Mouse (Mus musculus) hindbrain, embryonic 15.5 days (tissue): ENCODE results near the gene Mtnr1b. TPM values are rescaled to one million over a fixed set of nuclear protein-coding genes. Genes with fewer than 3 reads are reported as not detected.
"Not testable (repeated sequence)": the region's sequence is repeated elsewhere in the genome, so short reads cannot be mapped to it uniquely, and the experiment has no call there.

Experiments
- ATAC-seq: fragments of 200-750 bp; cut with Nextera tagmentation; 2 replicates; pipeline ENCODE4 v1.8.0; 2017; ENCODE audit warnings: low read depth, moderate number of reproducible peaks, moderate TSS enrichment; ENCODE audit not compliant: low FRiP score
- H3K27ac ChIP-seq: fragments of 300-500 bp; sonication (generic); replicated peaks from 2 replicates; pipeline ENCODE4 v1.5.1; 2015; ENCODE audit warnings: mild to moderate bottlenecking, inconsistent platforms
- H3K27me3 ChIP-seq: fragments of 300-500 bp; sonication (generic); 2 replicates; pipeline ENCODE4 v1.6.1; 2015; ENCODE audit warnings: control low read depth, inconsistent platforms
- H3K36me3 ChIP-seq: fragments of 300-500 bp; sonication (generic); 2 replicates; pipeline ENCODE4 v1.6.1; 2015; ENCODE audit warnings: control low read depth, inconsistent platforms
- H3K4me1 ChIP-seq: fragments of 300-500 bp; sonication (generic); replicated peaks from 2 replicates; pipeline ENCODE4 v1.6.1; 2015; ENCODE audit warnings: control low read depth, inconsistent platforms
- H3K4me2 ChIP-seq: fragments of 300-500 bp; sonication (generic); 2 replicates; pipeline ENCODE4 v1.6.1; 2015; ENCODE audit warnings: moderate library complexity, mild to moderate bottlenecking, inconsistent platforms
- H3K4me3 ChIP-seq: fragments of 300-500 bp; sonication (generic); 2 replicates; pipeline ENCODE4 v1.5.1; 2015; ENCODE audit warnings: mild to moderate bottlenecking, inconsistent platforms
- H3K9ac ChIP-seq: fragments of 300-500 bp; sonication (generic); 2 replicates; pipeline ENCODE4 v1.6.1; 2015; ENCODE audit warnings: inconsistent platforms
- H3K9me3 ChIP-seq: fragments of 300-500 bp; sonication (generic); 2 replicates; pipeline ENCODE4 v1.6.1; 2016; ENCODE audit warnings: control low read depth, inconsistent platforms
- WGBS: fragments of 180-500 bp; shearing (Covaris S2); methylation state at CpG from one replicate; pipeline ENCODE4 v1.1.7; 2015; 5-methylcytosine and 5-hydroxymethylcytosine counted together
- polyA plus RNA-seq: library from polyadenylated mRNA; unstranded; fragments of >200 nt; fragmentation: Nextera tagmentation; extraction: Ambion mirVana; gene quantifications from 2 replicates; pipeline ENCODE4 v1.2.1, GENCODE M21; 2015

Mtnr1b gene
- polyA plus RNA-seq, 1 experiment from 2014 or later, result not detected

DNA sequence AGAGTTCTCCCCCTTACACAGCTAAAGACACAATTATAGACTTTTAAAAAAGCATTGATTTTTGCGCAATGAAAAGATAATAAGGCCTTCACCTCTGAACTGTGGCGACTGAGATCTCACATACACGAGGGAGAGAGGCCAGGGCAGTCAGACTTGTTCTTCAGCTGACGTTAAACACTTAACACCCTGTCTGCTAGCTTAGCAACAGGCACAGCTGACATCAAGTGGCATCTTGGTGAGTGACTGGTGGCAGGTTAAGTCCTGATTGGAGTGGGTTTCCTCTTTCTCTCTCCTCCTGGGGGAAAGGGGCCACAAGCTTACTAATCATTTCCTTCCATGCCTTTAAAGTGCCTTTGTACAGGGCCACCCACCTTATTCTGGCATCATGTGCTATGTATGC lies 4.3 kb downstream of the Mtnr1b start:
- no peaks in the 10 kb centered on the region for H3K4me1 ChIP-seq
- H3K9me3 ChIP-seq, result no peaks in the 10 kb centered on the region
- H3K27ac ChIP-seq, result no peak overlapping the region
- H3K27me3 ChIP-seq, result peaks cover 2% of the 10 kb centered on the region; the same call in 1 of the 2 replicates
- H3K4me2 ChIP-seq, result no peak overlapping the region
- no peak for ATAC-seq
- H3K4me3 ChIP-seq, result no peak overlapping the region
- no peaks in the 10 kb centered on the region for H3K36me3 ChIP-seq
- 75% methylated on average over 4 of the region's 4 CpGs for WGBS
- no peak overlapping the region for H3K9ac ChIP-seq

DNA sequence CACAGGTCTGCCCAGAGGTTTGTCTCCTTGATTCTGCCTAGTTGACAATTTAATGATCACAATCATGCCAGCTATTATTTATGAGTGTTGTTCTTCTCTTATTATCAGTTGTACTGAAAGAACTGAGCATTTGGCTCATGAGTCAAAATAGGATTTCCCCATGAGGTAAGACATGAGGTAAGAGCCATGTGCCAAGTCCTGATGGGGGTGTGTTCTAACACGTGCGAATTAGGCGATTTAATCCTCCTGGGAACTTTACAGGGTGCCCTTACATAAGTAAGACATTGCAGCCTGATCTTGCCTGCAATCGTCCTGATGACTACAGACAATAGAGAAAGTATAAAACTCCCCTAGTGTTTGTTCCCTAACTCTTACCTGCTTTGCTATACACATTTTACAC lies 4.9 kb downstream of the Mtnr1b start:
- Histone ChIP-seq H3K36me3 (no peaks in the 10 kb centered on the region), H3K27me3 (peaks cover 2% of the 10 kb centered on the region; the same call in 1 of the 2 replicates), H3K4me2 (no peak overlapping the region), H3K9ac (no peak overlapping the region), H3K9me3 (no peaks in the 10 kb centered on the region), H3K27ac (no peak overlapping the region), H3K4me3 (no peak overlapping the region), H3K4me1 (no peaks in the 10 kb centered on the region)
- WGBS, result 72% methylated on average over 4 of the region's 4 CpGs
- no peak for ATAC-seq

DNA sequence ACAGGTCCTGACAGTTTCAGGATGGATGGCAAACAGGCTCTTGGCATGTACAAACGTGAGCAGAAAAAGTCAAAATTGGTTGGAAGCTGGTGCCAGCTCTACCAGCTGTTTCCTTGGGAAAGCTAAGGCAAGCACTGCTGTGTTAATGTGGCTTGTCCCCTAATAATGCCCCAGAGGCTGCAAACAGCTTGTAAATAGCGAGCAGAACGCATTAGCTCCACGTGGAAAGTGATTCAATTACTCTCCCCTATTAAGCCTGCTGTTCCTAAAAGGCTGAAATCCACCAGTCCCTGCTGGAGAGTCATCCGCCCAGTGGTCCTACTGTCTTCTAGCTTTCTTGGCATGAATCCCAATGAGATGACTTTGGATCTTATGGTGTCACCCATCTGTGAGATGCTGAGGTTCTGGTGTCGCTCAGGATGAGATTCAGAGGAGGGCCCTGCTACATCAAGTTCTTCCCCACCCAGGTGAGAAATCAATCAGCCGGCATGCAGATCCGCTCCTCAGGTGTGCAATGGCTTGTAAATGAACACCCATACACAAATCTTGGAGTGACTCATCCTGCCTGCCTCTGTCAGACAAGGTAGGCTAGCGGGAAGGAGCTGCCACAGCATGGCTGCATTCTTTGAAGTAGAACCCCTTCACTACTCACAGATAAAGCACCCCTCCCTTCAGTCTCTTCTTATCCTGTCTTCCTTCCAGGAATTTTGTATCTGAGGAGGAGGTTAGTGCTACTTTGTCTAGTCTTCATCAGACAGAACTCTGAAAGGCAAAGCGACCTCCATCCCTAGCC lies 7.9 kb downstream of the Mtnr1b start:
- no peaks in the 10 kb centered on the region for H3K36me3 ChIP-seq
- ATAC-seq, result peak; percentile 83
- 56% methylated on average over 10 of the region's 10 CpGs for WGBS

DNA sequence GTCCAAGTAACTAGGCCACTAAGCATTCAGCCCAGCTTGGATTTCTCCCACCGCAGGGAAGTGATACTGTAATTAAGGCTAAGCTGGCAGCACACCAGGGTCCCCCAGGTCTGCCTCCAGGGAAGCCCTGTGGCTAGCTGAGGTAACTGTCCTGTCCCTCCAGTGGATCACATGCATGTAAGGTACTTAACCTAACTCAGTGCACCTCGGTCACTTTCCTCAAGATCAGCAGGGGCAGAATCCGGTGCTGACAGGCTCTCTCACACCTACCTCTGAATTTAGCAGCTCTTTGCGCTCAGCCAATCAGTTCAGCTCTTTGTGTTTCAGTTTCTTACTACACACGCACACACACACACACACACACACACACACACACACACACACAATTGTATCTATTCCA lies 13.0 kb downstream of the Mtnr1b start:
- no peak for ATAC-seq
- H3K27ac ChIP-seq, result no peak overlapping the region
- no peaks in the 10 kb centered on the region for H3K9me3 ChIP-seq
- H3K36me3 ChIP-seq, result no peaks in the 10 kb centered on the region
- H3K27me3 ChIP-seq, result no peaks in the 10 kb centered on the region
- no peaks in the 10 kb centered on the region for H3K4me1 ChIP-seq
- WGBS, result 85% methylated on average over 5 of the region's 5 CpGs
- H3K9ac ChIP-seq, result no peak overlapping the region
- no peak overlapping the region for H3K4me2 ChIP-seq
- H3K4me3 ChIP-seq, result no peak overlapping the region

More for the DNA sequence above, 7.9 kb downstream of the Mtnr1b start:
- no peaks in the 10 kb centered on the region for H3K9me3 ChIP-seq
- H3K9ac ChIP-seq, result no peak overlapping the region
- no peak overlapping the region for H3K27ac ChIP-seq
- H3K4me3 ChIP-seq, result no peak overlapping the region
- H3K4me2 ChIP-seq, result no peak overlapping the region
- no peaks in the 10 kb centered on the region for H3K4me1 ChIP-seq
- no peaks in the 10 kb centered on the region for H3K27me3 ChIP-seq

DNA sequence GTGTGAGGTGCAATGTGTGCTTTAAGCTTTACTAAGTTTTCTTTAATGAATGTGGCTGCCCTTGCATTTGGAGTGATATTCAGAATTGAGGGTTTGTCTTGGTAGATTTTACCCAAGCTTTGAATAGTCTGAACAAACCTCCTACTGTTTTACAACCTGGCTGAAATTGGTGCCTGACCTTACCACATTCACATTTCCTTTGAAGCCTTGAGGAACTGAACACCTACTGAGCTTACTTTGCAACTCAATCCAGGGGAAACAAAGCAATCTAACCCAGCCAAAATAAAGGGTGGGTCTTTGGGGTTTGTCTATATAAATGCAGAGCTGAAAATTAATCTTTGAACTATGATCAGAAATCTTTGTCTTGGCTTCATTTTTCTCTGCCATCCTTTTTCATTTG lies 23.6 kb downstream of the Mtnr1b start:
- no peaks in the 10 kb centered on the region for H3K9me3 ChIP-seq
- no peak overlapping the region for H3K4me3 ChIP-seq
- no peak overlapping the region for H3K27ac ChIP-seq
- H3K4me2 ChIP-seq, result no peak overlapping the region
- no peak overlapping the region for H3K9ac ChIP-seq
- H3K4me1 ChIP-seq, result no peaks in the 10 kb centered on the region
- no peaks in the 10 kb centered on the region for H3K27me3 ChIP-seq
- no peak for ATAC-seq
- no peaks in the 10 kb centered on the region for H3K36me3 ChIP-seq

DNA sequence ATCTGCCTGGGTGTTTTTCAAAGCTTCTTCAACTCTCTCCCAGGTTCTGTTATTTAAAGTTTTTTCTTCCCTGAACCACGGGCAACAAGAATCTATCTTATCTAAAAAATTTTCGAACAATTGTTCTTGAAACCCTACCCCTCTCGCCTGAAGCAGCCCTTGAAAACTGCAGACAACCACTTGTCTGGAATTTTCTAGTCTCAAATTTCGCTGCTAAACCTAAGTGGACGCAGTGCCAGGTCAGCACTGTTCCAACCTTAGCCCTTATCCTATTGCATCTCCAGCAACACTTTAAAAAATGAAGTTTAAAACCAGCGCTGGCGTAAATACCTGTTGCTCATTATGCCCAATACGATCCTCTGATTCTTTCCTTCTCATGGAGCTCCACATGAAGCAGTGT lies 29.0 kb downstream of the Mtnr1b start:
- no peaks in the 10 kb centered on the region for H3K4me1 ChIP-seq
- no peak overlapping the region for H3K27ac ChIP-seq
- H3K27me3 ChIP-seq, result no peaks in the 10 kb centered on the region
- H3K36me3 ChIP-seq, result no peaks in the 10 kb centered on the region
- no peak overlapping the region for H3K4me3 ChIP-seq
- no peaks in the 10 kb centered on the region for H3K9me3 ChIP-seq
- no peak for ATAC-seq
- no peak overlapping the region for H3K4me2 ChIP-seq
- no peak overlapping the region for H3K9ac ChIP-seq
- WGBS, result 90% methylated on average over 8 of the region's 8 CpGs

DNA sequence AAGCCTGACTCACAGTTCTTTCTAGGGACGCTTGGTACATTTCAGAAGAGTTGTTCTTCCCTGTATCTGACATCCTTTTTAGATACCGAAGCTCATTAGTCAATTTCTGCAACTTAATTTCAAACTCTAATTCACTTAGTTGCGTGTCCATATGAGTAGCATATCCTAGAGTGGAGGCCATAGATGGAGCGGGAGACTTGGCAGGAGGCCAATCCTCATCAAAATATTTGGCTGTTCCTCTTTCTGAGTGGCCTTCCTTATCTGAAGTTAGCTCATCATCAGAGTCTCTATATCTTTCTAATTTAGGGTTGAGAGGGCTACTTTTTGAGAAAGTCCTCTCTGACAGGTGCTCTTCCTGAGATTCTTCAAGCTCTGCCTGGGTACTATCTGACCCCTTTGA lies 29.4 kb downstream of the Mtnr1b start:
- not testable (repeated sequence) for H3K36me3 ChIP-seq, ATAC-seq, H3K27me3 ChIP-seq, H3K4me3 ChIP-seq, H3K9me3 ChIP-seq, H3K27ac ChIP-seq, H3K9ac ChIP-seq, H3K4me1 ChIP-seq, H3K4me2 ChIP-seq
- 80% methylated on average over 4 of the region's 4 CpGs for WGBS

DNA sequence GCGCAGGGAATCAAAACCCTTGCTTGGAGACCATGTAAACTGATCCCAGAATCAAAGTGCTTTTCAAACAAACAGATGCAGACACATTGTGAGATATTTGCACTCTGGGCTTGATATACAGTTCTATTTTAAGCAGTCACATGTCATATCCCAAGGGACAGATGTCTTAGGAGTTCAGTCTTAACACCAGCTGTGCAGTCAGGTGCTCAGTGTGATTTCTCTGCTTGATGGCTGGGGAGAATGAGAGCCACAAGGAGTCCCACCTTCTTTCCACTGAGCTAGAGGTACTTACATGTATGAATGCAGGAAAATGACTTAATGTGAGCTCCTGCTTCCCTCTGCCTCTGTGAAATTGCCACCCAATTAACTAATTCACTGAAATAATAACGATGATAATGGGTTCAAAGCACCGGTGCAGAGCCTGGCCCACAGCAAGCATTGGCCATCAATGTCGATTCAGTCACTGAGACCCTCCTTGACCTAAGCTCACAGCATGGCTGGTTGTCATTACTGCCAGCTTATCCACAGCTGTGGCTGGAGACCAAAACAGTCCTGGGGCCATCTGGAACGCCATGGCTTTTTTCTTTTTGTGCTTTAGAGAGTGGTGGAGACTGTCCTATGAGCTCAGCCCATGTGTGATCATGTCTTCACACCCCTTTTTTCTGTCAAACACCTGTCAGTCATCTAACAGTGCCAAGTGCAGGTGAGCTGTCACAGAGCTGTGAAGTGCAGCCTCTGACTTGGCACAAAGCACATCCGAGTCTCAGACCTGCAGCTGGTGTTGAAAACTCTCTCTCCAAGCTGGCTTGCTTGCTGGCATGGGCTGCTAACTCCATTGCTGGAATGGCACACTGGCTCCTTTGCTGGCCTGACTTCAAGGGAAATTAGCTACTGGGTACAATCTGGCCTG lies 61.1 kb downstream of the Mtnr1b start:
- H3K4me2 ChIP-seq, result no peak overlapping the region
- no peak overlapping the region for H3K9ac ChIP-seq
- H3K27me3 ChIP-seq, result no peaks in the 10 kb centered on the region
- peak overlapping the region; percentile 38; the same call in 1 of the 2 replicates for H3K27ac ChIP-seq
- H3K36me3 ChIP-seq, result no peaks in the 10 kb centered on the region
- peak; percentile 94 for ATAC-seq
- 53% methylated on average over 6 of the region's 6 CpGs for whole genome bisulfite sequencing
- no peak overlapping the region for H3K4me3 ChIP-seq
- peaks cover 10% of the 10 kb centered on the region for H3K4me1 ChIP-seq
- H3K9me3 ChIP-seq, result no peaks in the 10 kb centered on the region

DNA sequence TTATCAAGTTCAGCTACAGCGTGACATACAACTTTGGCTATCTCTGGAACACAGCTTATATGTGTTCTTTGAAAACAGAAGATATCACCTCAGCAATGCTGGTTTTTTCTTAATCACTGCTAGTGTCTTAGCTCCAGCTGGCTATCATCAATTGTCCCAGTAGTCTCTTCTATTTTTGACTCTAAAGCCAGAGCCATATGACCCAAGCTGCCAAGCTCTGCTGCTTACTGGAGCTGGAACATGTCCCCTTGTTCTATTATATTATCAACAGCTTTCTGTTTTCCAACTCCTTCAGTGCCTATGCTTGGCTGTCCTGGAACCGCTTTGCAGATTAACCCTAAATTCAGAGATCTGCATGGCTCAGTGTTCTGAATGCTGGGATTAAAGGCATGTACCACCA lies 70.1 kb downstream of the Mtnr1b start:
- 82% methylated on average over 2 of the region's 2 CpGs for WGBS
- Histone ChIP-seq H3K4me3 (no peak overlapping the region), H3K4me2 (no peak overlapping the region), H3K9me3 (no peaks in the 10 kb centered on the region), H3K9ac (no peak overlapping the region), H3K4me1 (no peaks in the 10 kb centered on the region), H3K27ac (no peak overlapping the region), H3K27me3 (no peaks in the 10 kb centered on the region), H3K36me3 (no peaks in the 10 kb centered on the region)
- ATAC-seq, result no peak

DNA sequence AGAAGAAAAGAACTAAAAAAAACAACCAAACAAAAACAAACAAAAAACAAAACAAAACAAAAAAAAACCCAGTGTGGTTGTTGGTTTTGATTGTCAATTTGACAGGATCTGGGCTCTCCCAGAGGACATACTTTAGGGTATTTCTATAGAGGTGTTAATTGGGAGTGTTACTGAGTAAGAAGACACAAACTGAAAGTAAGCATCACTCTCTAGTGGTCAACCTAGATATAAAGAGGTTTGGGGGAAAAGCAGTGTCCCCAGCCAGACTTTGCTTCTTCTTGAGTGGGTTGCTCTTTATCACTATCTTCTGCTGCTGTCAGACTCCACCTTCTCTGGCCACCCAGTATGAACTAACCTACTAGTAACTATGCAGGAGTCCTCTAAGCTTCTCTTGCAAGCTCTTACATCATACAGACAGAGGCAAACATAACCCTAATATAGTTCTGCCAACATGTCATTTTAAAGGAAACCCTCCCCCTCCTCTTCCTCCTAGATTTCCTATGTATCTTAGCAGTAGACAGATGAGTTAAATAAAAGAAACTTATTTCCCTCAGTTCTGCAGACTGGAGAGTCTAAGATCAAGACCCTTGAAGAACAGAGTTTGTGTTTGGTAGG lies 71.8 kb downstream of the Mtnr1b start:
- Histone ChIP-seq H3K9ac (no peak overlapping the region), H3K4me3 (no peak overlapping the region), H3K4me1 (no peaks in the 10 kb centered on the region), H3K4me2 (no peak overlapping the region), H3K27me3 (no peaks in the 10 kb centered on the region), H3K36me3 (no peaks in the 10 kb centered on the region), H3K9me3 (no peaks in the 10 kb centered on the region), H3K27ac (no peak overlapping the region)
- ATAC-seq, result no peak

DNA sequence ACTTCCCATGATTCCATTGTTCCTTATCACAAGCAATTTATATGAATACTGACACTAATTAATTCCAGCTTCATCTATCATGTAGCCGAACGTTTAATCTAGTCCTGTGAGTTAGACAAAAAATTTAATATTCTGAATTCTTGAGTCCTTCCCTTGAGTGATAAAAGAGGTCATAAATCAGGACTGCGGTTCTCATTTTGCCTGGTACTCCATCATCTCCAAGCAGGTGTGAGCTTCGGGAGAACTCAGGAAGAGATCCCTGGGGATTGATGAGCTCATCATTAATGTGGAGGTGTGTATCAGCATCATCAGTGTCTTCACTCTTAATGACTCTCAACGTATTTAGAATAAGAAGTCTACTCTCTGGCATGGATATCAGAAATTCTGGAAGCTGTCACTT lies 74.0 kb downstream of the Mtnr1b start:
- H3K9ac ChIP-seq, result no peak overlapping the region
- peak; percentile 56; the same call in 1 of the 2 replicates for ATAC-seq
- no peak overlapping the region for H3K27ac ChIP-seq
- no peaks in the 10 kb centered on the region for H3K36me3 ChIP-seq
- WGBS, result 67% methylated on average over 5 of the region's 5 CpGs
- no peaks in the 10 kb centered on the region for H3K4me1 ChIP-seq
- H3K27me3 ChIP-seq, result no peaks in the 10 kb centered on the region
- no peaks in the 10 kb centered on the region for H3K9me3 ChIP-seq
- no peak overlapping the region for H3K4me2 ChIP-seq
- no peak overlapping the region for H3K4me3 ChIP-seq

DNA sequence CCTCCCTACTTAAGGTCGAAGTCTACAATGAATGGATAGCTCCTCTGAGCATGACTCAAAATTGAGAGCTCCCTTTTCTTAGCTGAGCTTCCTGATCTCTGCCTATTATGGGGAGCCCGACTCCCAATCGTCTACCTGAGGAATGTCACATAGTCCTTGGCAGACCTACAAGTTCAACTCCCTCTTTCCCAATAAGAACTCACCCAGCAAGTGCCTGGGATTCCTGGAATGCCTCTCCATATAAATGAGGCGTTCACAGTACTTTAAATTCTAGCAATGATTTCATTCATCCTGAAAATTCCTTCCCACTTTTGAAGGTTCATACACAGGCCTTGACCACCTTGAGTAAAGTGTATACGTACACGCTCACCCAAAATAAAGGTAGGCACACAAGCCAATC lies 79.9 kb downstream of the Mtnr1b start:
- no peaks in the 10 kb centered on the region for H3K36me3 ChIP-seq
- H3K9ac ChIP-seq, result no peak overlapping the region
- no peaks in the 10 kb centered on the region for H3K27me3 ChIP-seq
- H3K4me1 ChIP-seq, result no peaks in the 10 kb centered on the region
- H3K27ac ChIP-seq, result no peak overlapping the region
- H3K4me3 ChIP-seq, result no peak overlapping the region
- H3K4me2 ChIP-seq, result no peak overlapping the region
- 92% methylated on average over 6 of the region's 6 CpGs for WGBS
- H3K9me3 ChIP-seq, result no peaks in the 10 kb centered on the region
- ATAC-seq, result no peak
